Mouse (Mus musculus) heart, adult 9 months (tissue): ENCODE data around the gene AU021092.

ENCODE experiments used
- DNase-seq, 2 experiments: peaks; one replicate each; pipeline ENCODE4 v3.0.0; 2022; ENCODE audit warnings: low spot score in 2 of 2

The AU021092 gene

DNA sequence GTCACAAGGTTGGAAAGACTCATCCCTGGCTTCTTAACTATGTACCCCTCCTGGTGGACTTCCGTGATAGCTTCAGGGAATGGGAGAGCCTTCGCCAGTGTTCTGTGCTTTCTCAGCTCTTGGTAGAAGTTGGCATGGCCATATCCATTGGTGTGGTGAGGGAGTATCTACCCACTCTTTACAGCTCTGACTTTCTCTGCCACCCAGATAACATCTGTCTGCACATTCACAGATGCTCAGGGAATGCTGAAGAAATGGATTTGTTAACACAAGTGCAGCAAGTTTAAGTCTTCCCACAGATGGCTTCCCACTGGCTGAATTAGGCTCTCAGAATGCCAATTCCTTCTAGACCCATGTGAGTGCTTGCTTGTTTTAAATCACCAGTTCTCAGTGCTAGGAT lies 8.0 kb downstream of the AU021092 start:
- no peak for DNase-seq

GRCm38 (mm10) chr16:5212150-5212549 lies 9.9 kb downstream of the AU021092 start:
- no peak for DNase-seq

GRCm38 (mm10) chr16:5210365-5210764 lies 11.7 kb downstream of the AU021092 start:
- no peak for DNase-seq

GRCm38 (mm10) chr16:5206051-5206450 lies 16.0 kb downstream of the AU021092 start:
- no peak for DNase-seq

DNA sequence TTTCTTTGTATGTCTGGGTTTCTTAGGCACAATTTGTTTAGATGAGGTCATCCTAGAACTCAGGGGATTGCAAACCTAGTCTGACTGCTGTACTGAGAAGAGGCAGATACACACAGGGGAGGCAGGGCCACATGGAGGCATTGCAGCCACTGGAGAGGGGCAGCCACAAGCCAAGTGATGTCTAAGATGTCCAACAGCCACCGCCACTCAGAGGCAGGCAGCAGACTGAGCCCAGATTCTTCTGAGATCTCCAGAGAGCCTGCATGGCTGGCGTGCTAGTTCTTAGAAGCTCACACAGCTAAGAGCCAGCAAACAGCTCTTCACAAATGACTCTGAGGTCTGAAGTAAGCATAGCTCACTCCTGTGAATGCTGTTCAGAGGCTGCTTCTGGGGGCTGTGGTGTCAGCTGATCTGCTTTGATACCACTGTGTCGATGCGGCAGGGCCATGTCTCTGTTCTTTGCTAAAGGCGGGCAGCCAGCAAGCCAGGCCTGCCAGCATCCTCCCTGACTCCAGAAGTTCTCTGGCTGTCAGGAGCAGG lies 16.6 kb downstream of the AU021092 start:
- peak in 1 of 2 experiments; percentile 30 for DNase-seq

- DNase-seq, result peak; percentile 75 to 78
Measured at GRCm38 (mm10) chr16:5203668-5204433, 18.2 kb downstream of the AU021092 start, which contains the start of gene Nagpa. Nagpa (minus strand) TSS chr16:5204012.

GRCm38 (mm10) chr16:5203200-5203599 lies 18.9 kb downstream of the AU021092 start:
- no peak for DNase-seq

- peak in 1 of 2 experiments; percentile 51 for DNase-seq
Measured at GRCm38 (mm10) chr16:5202681-5203080, 19.4 kb downstream of the AU021092 start.

DNA sequence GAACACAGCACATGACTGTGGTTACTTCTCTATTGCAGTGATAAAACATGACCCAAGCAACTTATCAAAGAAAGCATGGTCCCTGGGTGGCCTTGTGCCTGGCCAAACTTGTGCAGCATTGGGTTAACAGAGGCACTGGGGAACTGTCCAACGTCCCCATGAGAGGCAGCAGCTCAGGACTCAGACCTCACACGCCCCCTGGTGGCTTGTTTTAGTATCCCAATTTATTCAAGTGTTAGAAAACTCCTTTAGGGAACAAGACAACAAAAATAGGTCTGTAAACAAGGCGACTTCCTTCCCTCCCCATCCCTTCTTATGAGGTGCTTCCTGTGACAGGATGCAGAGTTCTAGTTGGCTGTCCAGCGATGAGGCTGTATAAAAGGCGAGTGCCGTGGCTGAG lies 27.0 kb downstream of the AU021092 start:
- peak; percentile 50 to 57 for DNase-seq

- peak; percentile 45 to 55 for DNase-seq
Measured at GRCm38 (mm10) chr16:5186234-5186633, 35.9 kb downstream of the AU021092 start.

- DNase-seq, result no peak
Measured at GRCm38 (mm10) chr16:5185691-5186090, 36.4 kb downstream of the AU021092 start.

- no peak for DNase-seq
Measured at GRCm38 (mm10) chr16:5184956-5185355, 37.1 kb downstream of the AU021092 start.

- no peak for DNase-seq
Measured at GRCm38 (mm10) chr16:5184101-5184500, 38.0 kb downstream of the AU021092 start.

DNA sequence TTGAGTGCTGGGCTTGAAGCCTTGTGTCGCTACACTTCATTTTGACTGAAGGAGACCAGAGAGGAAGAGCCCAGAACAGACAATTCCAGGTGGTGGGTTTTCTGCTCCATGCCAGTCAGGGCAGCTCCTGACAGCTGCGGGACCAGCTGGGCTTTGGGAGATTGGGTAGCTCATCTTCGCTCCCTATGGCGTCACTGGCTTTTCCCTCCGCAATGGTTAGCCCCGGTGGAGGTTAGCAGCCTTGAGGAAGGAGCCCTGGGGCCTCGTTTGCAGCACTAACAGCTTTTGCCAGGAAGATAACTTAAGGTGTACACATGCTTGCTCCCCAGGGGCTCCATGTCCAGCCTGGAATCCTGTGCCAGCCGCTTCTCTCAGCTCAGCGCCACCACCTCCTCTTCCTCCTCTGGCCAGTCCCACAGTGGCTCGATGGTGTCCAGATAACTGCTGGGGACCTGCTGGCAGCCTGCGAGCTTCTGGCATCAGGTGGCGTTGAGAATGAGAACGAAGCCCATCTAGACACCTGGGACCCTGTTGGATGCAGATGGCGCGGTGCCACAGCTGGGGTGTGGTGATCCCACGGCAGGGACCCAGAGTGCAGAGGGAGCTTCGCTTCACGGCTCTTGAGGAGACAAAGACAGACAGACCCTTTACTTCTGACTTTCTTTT lies 38.7 kb downstream of the AU021092 start:
- no peak for DNase-seq

DNA sequence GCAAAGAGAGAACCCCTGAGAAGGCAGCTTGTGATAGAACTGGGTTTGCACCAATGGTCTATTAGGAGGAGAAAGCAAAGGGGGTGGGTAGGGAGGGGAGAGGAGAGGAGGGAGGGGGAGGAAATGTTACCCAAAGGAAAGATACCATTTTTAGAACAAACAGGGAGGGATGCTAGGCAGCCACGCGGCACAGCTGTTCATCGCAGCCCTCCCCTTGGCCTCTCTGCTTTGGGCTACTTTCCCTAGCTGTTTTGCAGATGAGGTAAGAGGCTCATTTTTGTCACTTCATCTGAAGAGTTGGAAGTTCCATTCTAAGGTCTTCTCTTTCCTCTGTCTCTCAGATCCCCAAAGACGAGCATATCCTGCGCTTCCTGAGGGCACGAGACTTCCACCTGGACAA lies 49.5 kb downstream of the AU021092 start:
- DNase-seq, result no peak

GRCm38 (mm10) chr16:5168829-5169228 lies 53.3 kb downstream of the AU021092 start:
- DNase-seq, result peak; percentile 53 to 67

GRCm38 (mm10) chr16:5168038-5168437 lies 54.1 kb downstream of the AU021092 start:
- no peak for DNase-seq

DNA sequence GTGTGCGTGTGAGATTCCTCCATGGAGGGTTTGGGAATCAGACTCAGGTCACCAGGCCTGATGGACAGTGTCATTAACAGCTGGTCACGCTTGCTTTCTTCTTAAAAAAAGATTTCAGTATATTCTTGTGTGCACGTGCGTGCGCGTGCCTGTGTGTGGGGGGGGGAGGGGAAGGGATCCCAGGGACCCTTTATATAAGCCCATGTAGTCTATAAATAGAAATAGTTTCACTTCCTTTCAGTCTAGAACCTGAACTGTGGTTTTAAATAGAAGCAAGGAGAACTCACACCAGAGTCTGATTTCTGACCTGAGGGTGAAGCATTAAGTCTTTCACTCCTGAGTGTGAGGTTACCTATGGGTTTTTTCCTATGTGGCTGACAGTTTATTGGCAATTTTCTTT lies 57.8 kb downstream of the AU021092 start:
- DNase-seq, result no peak
